Mouse (Mus musculus) limb, embryonic 13.5 days (tissue): Measurements from ENCODE around the gene Xndc1. TPM values are rescaled to one million over a fixed set of nuclear protein-coding genes. Genes with fewer than 3 reads are reported as not detected.
"Not testable (repeated sequence)": the region's sequence is repeated elsewhere in the genome, so short reads cannot be mapped to it uniquely, and the experiment has no call there.

ENCODE experiments used
- ATAC-seq: fragments of 200-750 bp; cut with Nextera tagmentation; 2 replicates; pipeline ENCODE4 v1.8.0; 2017; ENCODE audit warnings: low read depth, moderate number of reproducible peaks, moderate TSS enrichment; ENCODE audit not compliant: low FRiP score
- H3K27ac ChIP-seq: fragments of 300-500 bp; sonication (generic); 2 replicates; pipeline ENCODE4 v1.5.1; 2015; ENCODE audit warnings: inconsistent platforms, mild to moderate bottlenecking, moderate library complexity
- H3K27me3 ChIP-seq: fragments of 300-500 bp; sonication (generic); 2 replicates; pipeline ENCODE4 v1.6.1; 2015; ENCODE audit warnings: mild to moderate bottlenecking, inconsistent platforms
- H3K36me3 ChIP-seq: fragments of 300-500 bp; sonication (generic); 2 replicates; pipeline ENCODE4 v1.6.1; 2015; ENCODE audit warnings: inconsistent platforms, mild to moderate bottlenecking, moderate library complexity
- H3K4me1 ChIP-seq: fragments of 300-500 bp; sonication (generic); 2 replicates; pipeline ENCODE4 v1.6.1; 2015; ENCODE audit warnings: inconsistent platforms
- H3K4me2 ChIP-seq: fragments of 300-500 bp; sonication (generic); replicated peaks from 2 replicates; pipeline ENCODE4 v1.6.1; 2015; ENCODE audit warnings: inconsistent platforms, mild to moderate bottlenecking, moderate library complexity
- H3K4me3 ChIP-seq: fragments of 300-500 bp; sonication (generic); 2 replicates; pipeline ENCODE4 v1.5.1; 2015; ENCODE audit warnings: moderate library complexity, mild to moderate bottlenecking, inconsistent platforms
- H3K9ac ChIP-seq: fragments of 300-500 bp; sonication (generic); 2 replicates; pipeline ENCODE4 v1.6.1; 2015; ENCODE audit warnings: mild to moderate bottlenecking, inconsistent platforms
- H3K9me3 ChIP-seq: fragments of 300-500 bp; sonication (generic); 2 replicates; pipeline ENCODE4 v1.6.1; 2016; ENCODE audit warnings: inconsistent platforms
- WGBS: fragments of 180-500 bp; shearing (Covaris S2); methylation state at CpG from one replicate; pipeline ENCODE4 v1.1.7; 2015; 5-methylcytosine and 5-hydroxymethylcytosine counted together
- polyA plus RNA-seq: library from polyadenylated mRNA; unstranded; fragments of >200 nt; fragmentation: Nextera tagmentation; extraction: Ambion mirVana; gene quantifications from 2 replicates; pipeline ENCODE4 v1.2.1, GENCODE M21; 2015

Xndc1 gene
- 44.1 and 45.1 TPM in 2 replicates for polyA plus RNA-seq

- under 1% methylated on average over 56 of the region's 56 CpGs for WGBS
- peak within 1 kb of the TSS; percentile 72 for H3K27ac ChIP-seq
These were observed at the start of gene Xndc1, which contains the start of the genes Rnf121 and Xntrpc for GRCm38 (mm10) chr7:102065046-102065891. Xndc1 (plus strand) TSS chr7:102065511. Rnf121 (minus strand) TSS chr7:102065469. Xntrpc (plus strand) TSS chr7:102065713.

DNA sequence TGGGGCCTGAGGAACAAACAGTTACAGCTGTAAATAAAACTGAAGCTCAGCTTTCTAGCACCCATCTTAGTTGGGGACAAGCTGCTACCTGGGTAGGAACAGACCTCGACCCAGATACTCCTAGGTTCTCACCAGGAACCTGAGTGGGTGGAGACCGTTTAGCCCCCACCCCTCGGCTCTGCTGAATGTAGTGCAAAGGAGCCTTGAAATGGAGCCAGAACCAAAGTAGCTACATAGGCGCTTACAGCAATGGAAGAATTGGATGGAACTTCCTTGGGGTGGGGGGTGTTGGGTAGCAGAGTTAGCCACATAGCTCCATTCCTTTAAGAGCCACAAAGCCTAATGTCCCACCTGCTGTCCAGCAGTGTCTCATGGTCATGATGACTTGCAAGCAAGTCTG is 48.4 kb upstream of the Xndc1 start:
- Histone ChIP-seq H3K27ac (no peak overlapping the region), H3K4me2 (no peak overlapping the region), H3K4me3 (no peak overlapping the region), H3K9me3 (no peaks in the 10 kb centered on the region), H3K4me1 (no peaks in the 10 kb centered on the region), H3K36me3 (peaks cover 99% of the 10 kb centered on the region), H3K27me3 (no peaks in the 10 kb centered on the region), H3K9ac (no peak overlapping the region)
- no peak for ATAC-seq
- WGBS, result 83% methylated on average over 4 of the region's 4 CpGs

More at GRCm38 (mm10) chr7:102065046-102065891, at the start of gene Xndc1, which contains the start of the genes Rnf121 and Xntrpc:
- peak within 1 kb of the TSS; percentile 71 for H3K9ac ChIP-seq
- peaks cover 15% of the 10 kb centered on the region for H3K36me3 ChIP-seq
- no peaks in the 10 kb centered on the region for H3K27me3 ChIP-seq
- H3K4me3 ChIP-seq, result peak within 1 kb of the TSS; percentile 60
- peak; percentile 99 for ATAC-seq
- H3K4me2 ChIP-seq, result peak within 1 kb of the TSS; percentile 74
- H3K9me3 ChIP-seq, result no peaks in the 10 kb centered on the region
- H3K4me1 ChIP-seq, result peaks cover 22% of the 10 kb centered on the region

GRCm38 (mm10) chr7:102017452-102017851 is 47.9 kb upstream of the Xndc1 start:
- no peak for ATAC-seq
- H3K36me3 ChIP-seq, result peaks cover 99% of the 10 kb centered on the region
- no peak overlapping the region for H3K4me3 ChIP-seq
- H3K4me1 ChIP-seq, result no peaks in the 10 kb centered on the region
- no peak overlapping the region for H3K9ac ChIP-seq
- H3K4me2 ChIP-seq, result no peak overlapping the region
- no peaks in the 10 kb centered on the region for H3K27me3 ChIP-seq
- WGBS, result 80% methylated on average over 5 of the region's 5 CpGs
- no peaks in the 10 kb centered on the region for H3K9me3 ChIP-seq
- H3K27ac ChIP-seq, result no peak overlapping the region

DNA sequence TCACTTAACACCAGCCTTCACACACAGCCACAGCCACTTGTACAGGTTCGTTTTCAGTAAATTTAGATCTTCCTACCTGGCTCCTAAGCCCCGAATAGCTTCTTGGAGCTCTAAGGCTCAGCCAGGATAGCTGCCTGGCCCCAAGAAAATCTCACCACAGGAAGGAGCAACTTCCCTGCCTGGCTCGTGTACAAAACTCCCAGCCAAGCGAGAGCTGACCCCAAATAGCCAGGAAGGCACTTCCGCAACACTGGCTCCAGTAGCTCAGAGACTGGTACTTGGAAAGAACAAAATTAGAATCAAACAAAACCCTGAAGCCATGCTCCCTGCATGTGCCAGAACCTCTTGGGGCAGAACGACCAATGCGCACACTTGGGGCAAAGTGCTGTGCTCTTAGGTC is 47.3 kb upstream of the Xndc1 start:
- Histone ChIP-seq H3K4me1 (no peaks in the 10 kb centered on the region), H3K27me3 (no peaks in the 10 kb centered on the region), H3K36me3 (peaks cover 99% of the 10 kb centered on the region), H3K27ac (no peak overlapping the region), H3K9me3 (no peaks in the 10 kb centered on the region), H3K4me2 (no peak overlapping the region), H3K9ac (no peak overlapping the region), H3K4me3 (no peak overlapping the region)
- ATAC-seq, result no peak
- 85% methylated on average over 7 of the region's 7 CpGs for WGBS

GRCm38 (mm10) chr7:102018590-102018989 is 46.7 kb upstream of the Xndc1 start, which contains the start of gene Il18bp:
Il18bp (minus strand) TSS chr7:102018690.
- H3K27ac ChIP-seq, result no peak within 1 kb of the TSS
- 94% methylated on average over 3 of the region's 3 CpGs for WGBS
- ATAC-seq, result no peak

GRCm38 (mm10) chr7:102019362-102019761 is 45.9 kb upstream of the Xndc1 start:
- Histone ChIP-seq H3K9me3 (no peaks in the 10 kb centered on the region), H3K27ac (no peak overlapping the region), H3K4me1 (no peaks in the 10 kb centered on the region), H3K27me3 (no peaks in the 10 kb centered on the region), H3K36me3 (peaks cover 96% of the 10 kb centered on the region), H3K4me3 (no peak overlapping the region), H3K9ac (no peak overlapping the region), H3K4me2 (no peak overlapping the region)
- ATAC-seq, result no peak
- 79% methylated on average over 3 of the region's 3 CpGs for WGBS

More at GRCm38 (mm10) chr7:102018590-102018989, 46.7 kb upstream of the Xndc1 start, which contains the start of gene Il18bp:
- H3K36me3 ChIP-seq, result peaks cover 99% of the 10 kb centered on the region
- no peak within 1 kb of the TSS for H3K4me2 ChIP-seq
- H3K9ac ChIP-seq, result no peak within 1 kb of the TSS
- no peaks in the 10 kb centered on the region for H3K9me3 ChIP-seq
- H3K27me3 ChIP-seq, result no peaks in the 10 kb centered on the region
- H3K4me1 ChIP-seq, result no peaks in the 10 kb centered on the region
- no peak within 1 kb of the TSS for H3K4me3 ChIP-seq

GRCm38 (mm10) chr7:102020934-102021333 is 44.4 kb upstream of the Xndc1 start:
- not testable (repeated sequence) for ATAC-seq, H3K4me3 ChIP-seq, H3K27me3 ChIP-seq, H3K4me2 ChIP-seq, H3K9me3 ChIP-seq, H3K9ac ChIP-seq, H3K4me1 ChIP-seq, H3K27ac ChIP-seq
- WGBS, result 88% methylated on average over 2 of the region's 2 CpGs
- peaks cover 92% of the 10 kb centered on the region for H3K36me3 ChIP-seq

DNA sequence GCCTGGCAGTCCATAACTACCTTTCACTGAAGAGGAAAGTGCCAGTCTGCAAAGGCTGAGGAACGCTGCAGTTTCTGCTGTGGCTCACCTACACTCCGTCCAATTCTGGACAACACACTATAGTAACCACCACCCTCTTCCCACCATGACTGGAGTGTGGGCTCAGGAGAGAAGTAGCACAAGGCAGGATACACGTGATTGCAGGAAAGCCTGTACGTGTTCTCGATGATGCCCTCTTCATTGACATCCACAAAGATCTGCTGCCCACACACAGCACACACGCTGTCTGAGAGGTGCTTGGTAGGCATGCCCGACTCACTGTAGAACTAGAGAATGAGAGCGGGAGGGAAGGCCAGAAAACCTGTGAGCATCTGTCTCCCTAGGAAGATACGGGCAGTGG is 41.5 kb upstream of the Xndc1 start:
- H3K36me3 ChIP-seq, result peaks cover 86% of the 10 kb centered on the region
- H3K9me3 ChIP-seq, result no peaks in the 10 kb centered on the region
- no peak for ATAC-seq
- 89% methylated on average over 9 of the region's 9 CpGs for WGBS
- no peak overlapping the region for H3K9ac ChIP-seq
- H3K27me3 ChIP-seq, result no peaks in the 10 kb centered on the region
- H3K4me2 ChIP-seq, result no peak overlapping the region
- H3K4me3 ChIP-seq, result no peak overlapping the region
- no peak overlapping the region for H3K27ac ChIP-seq
- no peaks in the 10 kb centered on the region for H3K4me1 ChIP-seq

DNA sequence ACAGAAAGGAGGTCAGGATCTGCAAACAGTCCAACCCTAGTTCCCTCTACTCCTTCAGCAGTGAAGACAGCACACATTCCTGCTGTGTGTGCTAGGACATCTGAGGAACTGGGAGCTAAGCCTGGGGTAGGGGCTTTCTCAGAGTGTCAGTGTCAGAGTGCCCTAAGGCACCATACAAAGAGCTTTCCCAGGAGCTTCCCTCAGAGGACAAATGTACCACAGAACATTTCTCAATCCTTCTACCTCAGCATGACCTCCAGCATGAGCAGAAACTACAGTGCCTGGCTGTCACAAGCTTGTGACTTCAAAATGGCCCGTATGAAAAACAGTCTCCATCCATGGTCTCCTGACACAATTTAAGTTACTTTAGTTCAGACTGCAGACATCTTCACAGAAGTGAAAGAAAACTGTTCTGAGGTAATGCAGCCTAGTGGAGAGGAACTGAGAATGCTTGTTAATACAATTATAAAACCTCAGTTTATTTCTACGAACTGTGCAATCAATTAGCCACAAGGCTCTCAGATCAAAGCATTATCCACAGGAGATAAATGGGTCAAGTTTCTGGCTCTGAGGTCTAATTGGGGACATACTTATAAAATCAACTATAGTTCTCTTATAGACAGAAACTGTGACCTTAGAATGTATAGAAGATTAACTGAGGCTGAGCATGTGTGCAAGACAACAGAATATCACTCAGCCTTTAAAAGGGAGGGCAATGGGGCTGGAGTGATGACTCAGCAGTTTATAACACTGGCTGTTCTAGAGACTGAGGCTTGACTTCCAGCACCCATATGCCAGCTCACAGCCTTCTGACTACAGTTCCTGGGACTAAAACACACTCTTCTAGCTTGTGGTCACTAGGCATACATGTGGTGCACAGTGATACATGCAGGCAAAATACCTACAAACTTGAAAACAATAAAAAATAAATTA is 39.9 kb upstream of the Xndc1 start:
- H3K9ac ChIP-seq, result no peak overlapping the region
- no peak overlapping the region for H3K27ac ChIP-seq
- WGBS, result 70% methylated on average over 2 of the region's 2 CpGs
- H3K4me2 ChIP-seq, result no peak overlapping the region
- no peak overlapping the region for H3K4me3 ChIP-seq
- H3K9me3 ChIP-seq, result no peaks in the 10 kb centered on the region
- peaks cover 83% of the 10 kb centered on the region for H3K36me3 ChIP-seq
- no peaks in the 10 kb centered on the region for H3K27me3 ChIP-seq
- no peaks in the 10 kb centered on the region for H3K4me1 ChIP-seq
- no peak for ATAC-seq

DNA sequence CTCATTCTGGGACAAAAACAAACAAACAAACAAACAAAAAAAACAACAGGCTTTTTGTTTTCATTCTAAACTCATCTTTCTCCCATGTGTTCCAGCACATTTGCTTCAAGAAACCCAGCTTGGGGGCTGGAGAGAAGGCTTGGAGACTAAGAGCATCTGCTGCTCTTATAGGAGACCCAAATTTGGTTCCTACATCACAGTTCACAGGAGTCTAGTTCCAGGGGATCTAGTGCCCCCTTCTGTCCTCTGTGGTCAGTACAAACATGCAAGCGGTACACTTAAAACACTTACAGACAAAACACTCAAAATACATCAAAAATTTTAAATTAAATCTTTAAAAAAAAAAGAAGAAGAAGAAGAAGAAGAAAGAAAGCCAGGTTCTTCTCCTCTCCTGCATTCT is 30.4 kb upstream of the Xndc1 start:
- H3K36me3 ChIP-seq, result peaks cover 99% of the 10 kb centered on the region
- no peak overlapping the region for H3K9ac ChIP-seq
- no peaks in the 10 kb centered on the region for H3K4me1 ChIP-seq
- ATAC-seq, result no peak
- H3K4me2 ChIP-seq, result no peak overlapping the region
- 90% methylated on average over 1 of the region's 1 CpGs for WGBS
- H3K27me3 ChIP-seq, result no peaks in the 10 kb centered on the region
- H3K27ac ChIP-seq, result no peak overlapping the region
- H3K9me3 ChIP-seq, result no peaks in the 10 kb centered on the region
- H3K4me3 ChIP-seq, result no peak overlapping the region

DNA sequence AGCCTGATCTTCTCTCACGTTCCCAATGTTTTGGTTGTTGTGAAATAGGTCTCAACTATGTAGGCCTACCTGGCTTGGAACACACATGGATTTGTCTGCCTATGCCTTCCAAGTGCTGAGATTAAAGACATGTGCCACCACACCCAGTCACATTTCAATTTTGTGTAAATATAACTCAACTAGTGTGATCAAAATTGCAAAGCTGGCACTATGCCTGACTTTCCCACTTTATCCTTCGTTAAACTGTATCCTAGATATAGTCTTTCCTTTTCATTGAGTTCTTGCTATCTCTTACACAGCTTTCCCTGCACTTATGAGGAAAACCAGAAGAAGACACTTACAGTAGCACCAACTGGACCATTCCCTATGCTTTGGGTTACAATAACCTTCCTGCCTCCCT is 29.8 kb upstream of the Xndc1 start:
- Histone ChIP-seq H3K36me3 (peaks cover 100% of the 10 kb centered on the region), H3K4me3 (no peak overlapping the region), H3K27ac (no peak overlapping the region), H3K4me2 (no peak overlapping the region), H3K27me3 (no peaks in the 10 kb centered on the region), H3K9me3 (no peaks in the 10 kb centered on the region), H3K9ac (no peak overlapping the region), H3K4me1 (no peaks in the 10 kb centered on the region)
- 88% methylated on average over 2 of the region's 2 CpGs for WGBS
- no peak for ATAC-seq

GRCm38 (mm10) chr7:102037318-102037717 is 28.0 kb upstream of the Xndc1 start:
- WGBS, result 92% methylated on average over 3 of the region's 3 CpGs
- Histone ChIP-seq H3K9me3 (no peaks in the 10 kb centered on the region), H3K4me1 (no peaks in the 10 kb centered on the region), H3K27me3 (no peaks in the 10 kb centered on the region), H3K27ac (no peak overlapping the region), H3K36me3 (peaks cover 97% of the 10 kb centered on the region), H3K4me2 (no peak overlapping the region), H3K4me3 (no peak overlapping the region), H3K9ac (no peak overlapping the region)
- ATAC-seq, result no peak
